Mouse (Mus musculus): Measurements from ENCODE around the gene Hfe. TPM values are rescaled to one million over a fixed set of nuclear protein-coding genes. Genes with fewer than 3 reads are reported as not detected.
"Not testable (repeated sequence)": the region's sequence is repeated elsewhere in the genome, so short reads cannot be mapped to it uniquely, and the experiment has no call there.

The Hfe gene
- polyA plus RNA-seq, 1 experiment from 2014 or later = 3.5 TPM

DNA sequence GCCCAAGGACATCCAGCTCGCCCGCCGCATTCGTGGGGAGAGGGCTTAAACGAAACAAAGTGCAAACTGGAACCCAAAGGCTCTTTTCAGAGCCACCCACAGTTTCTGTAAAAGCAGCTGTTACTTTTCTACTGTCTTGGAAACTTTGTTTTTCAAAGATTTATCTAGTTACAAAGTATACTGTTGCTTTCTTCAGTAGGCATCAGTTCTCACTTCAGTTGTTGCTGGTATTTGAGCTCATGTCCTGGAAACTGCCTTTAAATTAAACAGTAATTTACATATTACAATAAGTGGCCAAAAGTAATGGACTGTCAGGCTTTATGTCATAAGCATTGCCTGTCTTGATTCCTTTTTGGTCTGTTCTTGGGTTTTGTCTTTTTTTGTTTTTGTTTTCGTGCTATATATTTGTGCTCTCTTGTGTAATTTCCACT, 42.1 kb upstream of the Hfe start:
- peaks cover 9% of the 10 kb centered on the region for H3K4me1 ChIP-seq (ENCODE audit: control insufficient read depth, insufficient read depth, low read length)
- H3K27ac ChIP-seq (ENCODE audit: low read depth, low read length) = peak overlapping the region; percentile 65
- H3K9ac ChIP-seq (ENCODE audit: low read length) = peak overlapping the region; percentile 54; the same call in 1 of the 2 replicates
- peak overlapping the region; percentile 50 for H3K4me2 ChIP-seq (ENCODE audit: low read length)
- WGBS = under 1% methylated on average over 6 of the region's 6 CpGs
- H3K27me3 ChIP-seq (replicated peaks; ENCODE audit: control insufficient read depth, insufficient read depth, low read length) = no peaks in the 10 kb centered on the region
- H3K9me3 ChIP-seq (replicated peaks; ENCODE audit: control insufficient read depth, low read length) = no peaks in the 10 kb centered on the region
- DNase-seq (ENCODE audit: low spot score) = no peak
- no peak for ATAC-seq
- peak overlapping the region; percentile 26 for H3K4me3 ChIP-seq (ENCODE audit: low read depth, low read length)
- H3K36me3 ChIP-seq (ENCODE audit: control insufficient read depth, insufficient read depth, low read length) = no peaks in the 10 kb centered on the region

GRCm38 (mm10) chr13:23752067-23752741, 41.5 kb upstream of the Hfe start, which contains the start of gene Hist1h3b:
Hist1h3b (plus strand) TSS chr13:23752267.
- DNase-seq (ENCODE audit: low spot score) (peak; percentile 98), ATAC-seq (peak; percentile 85)
- WGBS = 0% methylated on average over 16 of the region's 47 CpGs
- peaks cover 11% of the 10 kb centered on the region for H3K4me1 ChIP-seq (ENCODE audit: control insufficient read depth, insufficient read depth, low read length)
- peak within 1 kb of the TSS; percentile 40 for H3K4me3 ChIP-seq (ENCODE audit: low read depth, low read length)
- H3K9me3 ChIP-seq (replicated peaks; ENCODE audit: control insufficient read depth, low read length); H3K36me3 ChIP-seq (ENCODE audit: control insufficient read depth, insufficient read depth, low read length); H3K27me3 ChIP-seq (replicated peaks; ENCODE audit: control insufficient read depth, insufficient read depth, low read length): not testable (repeated sequence)
- H3K27ac ChIP-seq (ENCODE audit: low read depth, low read length) = peak within 1 kb of the TSS; percentile 96
- H3K4me2 ChIP-seq (ENCODE audit: low read length) = peak within 1 kb of the TSS; percentile 59
- peak within 1 kb of the TSS; percentile 64 for H3K9ac ChIP-seq (ENCODE audit: low read length)

DNA sequence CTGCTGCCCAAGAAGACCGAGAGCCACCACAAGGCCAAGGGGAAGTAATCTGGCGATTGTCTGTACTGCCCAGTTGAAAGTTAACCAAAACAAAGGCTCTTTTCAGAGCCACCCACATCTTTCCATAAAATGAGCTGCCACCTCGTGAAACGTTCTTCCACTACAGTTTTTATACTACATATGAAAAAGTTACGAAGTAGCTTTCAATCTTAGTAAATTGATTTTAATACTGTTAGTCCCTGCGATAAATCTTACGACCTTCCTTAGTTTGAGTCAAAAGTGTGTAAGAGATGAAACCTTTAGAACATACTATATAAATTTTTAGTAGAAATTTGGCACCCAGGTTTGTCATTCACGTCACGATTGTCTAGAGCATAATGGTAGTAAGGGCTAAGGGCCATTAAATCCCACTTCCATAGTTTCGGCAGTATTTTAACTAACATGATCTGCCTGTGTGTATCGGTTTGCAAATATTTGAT, 40.9 kb upstream of the Hfe start:
- peak overlapping the region; percentile 59 for H3K4me2 ChIP-seq (ENCODE audit: low read length)
- no peaks in the 10 kb centered on the region for H3K9me3 ChIP-seq (replicated peaks; ENCODE audit: control insufficient read depth, low read length)
- WGBS = under 1% methylated on average over 11 of the region's 11 CpGs
- ATAC-seq = peak; percentile 25
- peak overlapping the region; percentile 96 for H3K27ac ChIP-seq (ENCODE audit: low read depth, low read length)
- H3K4me3 ChIP-seq (ENCODE audit: low read depth, low read length) = peak overlapping the region; percentile 40
- H3K9ac ChIP-seq (ENCODE audit: low read length) = peak overlapping the region; percentile 64
- peaks cover 13% of the 10 kb centered on the region for H3K4me1 ChIP-seq (ENCODE audit: control insufficient read depth, insufficient read depth, low read length)
- H3K36me3 ChIP-seq (ENCODE audit: control insufficient read depth, insufficient read depth, low read length) = no peaks in the 10 kb centered on the region
- peak; percentile 41 for DNase-seq (ENCODE audit: low spot score)
- H3K27me3 ChIP-seq (replicated peaks; ENCODE audit: control insufficient read depth, insufficient read depth, low read length) = no peaks in the 10 kb centered on the region

DNA sequence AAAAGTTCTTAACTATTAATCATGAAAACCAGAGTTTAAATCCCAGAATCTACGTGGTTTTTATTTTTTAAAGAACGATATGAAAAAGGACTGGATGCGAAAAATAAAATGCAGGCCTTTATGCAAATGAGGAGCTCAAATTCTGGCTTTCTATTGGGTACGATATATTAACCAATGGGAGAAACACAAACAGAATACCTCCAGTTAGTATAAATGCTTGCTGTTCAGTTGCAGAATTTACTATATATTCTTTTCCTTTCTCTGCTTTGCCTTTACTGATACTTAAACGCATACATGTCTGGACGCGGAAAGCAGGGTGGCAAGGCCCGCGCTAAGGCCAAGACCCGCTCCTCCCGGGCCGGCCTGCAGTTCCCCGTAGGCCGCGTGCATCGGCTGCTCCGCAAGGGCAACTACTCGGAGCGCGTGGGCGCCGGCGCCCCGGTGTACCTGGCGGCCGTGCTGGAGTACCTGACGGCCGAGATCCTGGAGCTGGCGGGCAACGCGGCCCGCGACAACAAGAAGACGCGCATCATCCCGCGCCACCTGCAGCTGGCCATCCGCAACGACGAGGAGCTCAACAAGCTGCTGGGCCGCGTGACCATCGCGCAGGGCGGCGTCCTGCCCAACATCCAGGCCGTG, 40.3 kb upstream of the Hfe start, which contains the start of gene Hist1h2ab:
Gene Hist1h2ab, plus strand, starts transcription at position 288 of the 639 bp plus-strand sequence.
- Histone ChIP-seq H3K4me3 (ENCODE audit: low read depth, low read length) (peak within 1 kb of the TSS; percentile 40), H3K4me2 (ENCODE audit: low read length) (peak within 1 kb of the TSS; percentile 59), H3K9ac (ENCODE audit: low read length) (peak within 1 kb of the TSS; percentile 64), H3K4me1 (ENCODE audit: control insufficient read depth, insufficient read depth, low read length) (peaks cover 13% of the 10 kb centered on the region), H3K27ac (ENCODE audit: low read depth, low read length) (peak within 1 kb of the TSS; percentile 96)
- H3K9me3 ChIP-seq (replicated peaks; ENCODE audit: control insufficient read depth, low read length); H3K36me3 ChIP-seq (ENCODE audit: control insufficient read depth, insufficient read depth, low read length); H3K27me3 ChIP-seq (replicated peaks; ENCODE audit: control insufficient read depth, insufficient read depth, low read length): not testable (repeated sequence)
- peak; percentile 57 for ATAC-seq
- WGBS = under 1% methylated on average over 22 of the region's 47 CpGs
- peak; percentile 94 for DNase-seq (ENCODE audit: low spot score)

DNA sequence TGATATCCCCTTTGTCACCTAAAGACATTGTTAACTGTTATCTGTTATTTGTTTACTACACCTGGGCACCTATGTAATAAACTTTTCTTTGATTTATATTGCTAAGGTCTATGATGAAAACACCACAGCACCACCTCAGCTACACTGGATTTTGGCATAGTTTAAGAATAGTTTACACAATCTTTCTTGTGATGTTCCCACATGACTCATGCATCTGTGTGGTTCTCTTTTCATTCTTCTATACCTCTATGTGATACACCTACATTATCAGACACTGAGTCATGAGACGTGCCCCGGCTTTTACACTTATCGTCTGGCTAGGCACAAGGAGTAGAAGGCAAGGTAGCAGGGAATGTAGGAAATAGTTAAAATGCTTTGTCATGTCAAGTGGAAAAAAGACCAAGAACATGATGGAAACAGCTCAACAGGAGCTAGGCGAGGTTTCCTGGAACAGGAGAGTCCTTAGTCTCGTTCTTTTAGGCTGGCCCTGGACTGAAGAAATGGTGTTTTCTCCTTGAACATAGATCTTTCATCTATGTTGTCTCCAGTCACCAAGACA, 39.0 kb upstream of the Hfe start:
- Histone ChIP-seq H3K4me2 (ENCODE audit: low read length) (no peak overlapping the region), H3K27me3 (replicated peaks; ENCODE audit: control insufficient read depth, insufficient read depth, low read length) (no peaks in the 10 kb centered on the region), H3K4me3 (ENCODE audit: low read depth, low read length) (no peak overlapping the region), H3K36me3 (ENCODE audit: control insufficient read depth, insufficient read depth, low read length) (no peaks in the 10 kb centered on the region), H3K9me3 (replicated peaks; ENCODE audit: control insufficient read depth, low read length) (no peaks in the 10 kb centered on the region), H3K27ac (ENCODE audit: low read depth, low read length) (no peak overlapping the region; the same call in 1 of the 2 replicates), H3K9ac (ENCODE audit: low read length) (no peak overlapping the region), H3K4me1 (ENCODE audit: control insufficient read depth, insufficient read depth, low read length) (peaks cover 13% of the 10 kb centered on the region)
- ATAC-seq = no peak
- no peak for DNase-seq (ENCODE audit: low spot score)
- WGBS = 90% methylated on average over 5 of the region's 5 CpGs

GRCm38 (mm10) chr13:23747892-23748288, 37.2 kb upstream of the Hfe start:
- Histone ChIP-seq H3K9me3 (replicated peaks; ENCODE audit: control insufficient read depth, low read length) (no peaks in the 10 kb centered on the region), H3K27ac (ENCODE audit: low read depth, low read length) (peak overlapping the region; percentile 97), H3K4me3 (ENCODE audit: low read depth, low read length) (no peak overlapping the region), H3K4me2 (ENCODE audit: low read length) (peak overlapping the region; percentile 54), H3K4me1 (ENCODE audit: control insufficient read depth, insufficient read depth, low read length) (peaks cover 13% of the 10 kb centered on the region), H3K36me3 (ENCODE audit: control insufficient read depth, insufficient read depth, low read length) (no peaks in the 10 kb centered on the region), H3K9ac (ENCODE audit: low read length) (peak overlapping the region; percentile 58; the same call in 1 of the 2 replicates), H3K27me3 (replicated peaks; ENCODE audit: control insufficient read depth, insufficient read depth, low read length) (no peaks in the 10 kb centered on the region)
- DNase-seq (ENCODE audit: low spot score) (peak; percentile 42), ATAC-seq (no peak)
- 4% methylated on average over 4 of the region's 4 CpGs for WGBS

- no peaks in the 10 kb centered on the region for H3K9me3 ChIP-seq (replicated peaks; ENCODE audit: control insufficient read depth, low read length)
- H3K9ac ChIP-seq (ENCODE audit: low read length) = peak overlapping the region; percentile 58
- H3K4me2 ChIP-seq (ENCODE audit: low read length) = peak overlapping the region; percentile 54
- H3K4me3 ChIP-seq (ENCODE audit: low read depth, low read length) = peak overlapping the region; percentile 38
- H3K36me3 ChIP-seq (ENCODE audit: control insufficient read depth, insufficient read depth, low read length) = no peaks in the 10 kb centered on the region
- peak; percentile 29 for DNase-seq (ENCODE audit: low spot score)
- peak overlapping the region; percentile 97 for H3K27ac ChIP-seq (ENCODE audit: low read depth, low read length)
- H3K27me3 ChIP-seq (replicated peaks; ENCODE audit: control insufficient read depth, insufficient read depth, low read length) = no peaks in the 10 kb centered on the region
- ATAC-seq = no peak
- 2% methylated on average over 12 of the region's 13 CpGs for WGBS
- peaks cover 11% of the 10 kb centered on the region for H3K4me1 ChIP-seq (ENCODE audit: control insufficient read depth, insufficient read depth, low read length)
Observed at GRCm38 (mm10) chr13:23747081-23747891, 36.6 kb upstream of the Hfe start.

DNA sequence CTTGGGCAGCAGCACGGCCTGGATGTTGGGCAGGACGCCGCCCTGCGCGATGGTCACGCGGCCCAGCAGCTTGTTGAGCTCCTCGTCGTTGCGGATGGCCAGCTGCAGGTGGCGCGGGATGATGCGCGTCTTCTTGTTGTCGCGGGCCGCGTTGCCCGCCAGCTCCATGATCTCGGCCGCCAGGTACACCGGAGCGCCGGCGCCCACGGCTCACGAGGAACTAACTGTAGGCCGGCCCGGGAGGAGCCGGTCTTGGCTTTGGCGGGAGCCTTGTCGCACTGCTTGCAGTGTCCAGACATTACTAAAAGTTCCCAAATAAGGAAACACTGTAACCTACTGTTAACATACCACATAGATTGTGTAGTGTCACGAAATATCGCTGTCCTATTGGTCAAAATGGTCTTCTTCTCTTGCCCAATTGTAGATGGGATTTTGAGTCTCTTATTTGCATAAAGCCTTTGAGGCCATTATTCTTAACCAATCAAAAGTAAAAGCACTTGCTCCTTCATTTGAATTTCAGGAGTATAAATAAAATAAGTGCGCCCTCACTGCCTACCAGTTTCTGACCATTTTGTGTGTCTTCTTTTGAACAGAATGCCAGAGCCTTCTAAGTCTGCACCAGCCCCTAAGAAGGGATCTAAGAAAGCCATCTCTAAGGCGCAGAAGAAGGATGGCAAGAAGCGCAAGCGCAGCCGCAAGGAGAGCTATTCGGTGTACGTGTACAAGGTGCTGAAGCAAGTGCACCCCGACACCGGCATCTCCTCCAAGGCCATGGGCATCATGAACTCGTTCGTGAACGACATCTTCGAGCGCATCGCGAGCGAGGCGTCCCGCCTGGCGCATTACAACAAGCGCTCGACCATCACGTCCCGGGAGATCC, 35.8 kb upstream of the Hfe start, which contains the start of gene Hist1h2bb:
Gene Hist1h2bb, plus strand, starts transcription at position 534 of the 880 bp plus-strand sequence.
- ATAC-seq = peak; percentile 88
- under 1% methylated on average over 39 of the region's 58 CpGs for WGBS
- Histone ChIP-seq H3K4me3 (ENCODE audit: low read depth, low read length) (peak within 1 kb of the TSS; percentile 38), H3K4me2 (ENCODE audit: low read length) (peak within 1 kb of the TSS; percentile 54), H3K9ac (ENCODE audit: low read length) (peak within 1 kb of the TSS; percentile 58), H3K27ac (ENCODE audit: low read depth, low read length) (peak within 1 kb of the TSS; percentile 97), H3K4me1 (ENCODE audit: control insufficient read depth, insufficient read depth, low read length) (peaks cover 11% of the 10 kb centered on the region)
- not testable (repeated sequence) for H3K9me3 ChIP-seq (replicated peaks; ENCODE audit: control insufficient read depth, low read length); H3K36me3 ChIP-seq (ENCODE audit: control insufficient read depth, insufficient read depth, low read length); H3K27me3 ChIP-seq (replicated peaks; ENCODE audit: control insufficient read depth, insufficient read depth, low read length)
- peak; percentile 99 for DNase-seq (ENCODE audit: low spot score)

All from forebrain, embryonic 14.5 days (tissue).